Mouse (Mus musculus) spleen, adult 2 months (tissue): ENCODE measurements at regions not wholly inside any gene's neighbourhood (a gene's known extent, or its start where the extent isn't known, plus 50 kb on each side); places are given as distances from the start of the nearest gene placed in this dataset.

Experiments
- CTCF ChIP-seq: fragments of 200-500 bp; IDR thresholded peaks from 2 replicates; pipeline ENCODE4 v1.5.1; 2011; ENCODE audit warnings: mild to moderate bottlenecking, inconsistent platforms; ENCODE audit not compliant: insufficient read depth, insufficient read length, insufficient replicate concordance; ENCODE audit errors: extremely low read depth
- POLR2A ChIP-seq: fragments of 200-500 bp; IDR thresholded peaks from 2 replicates; pipeline ENCODE4 v1.6.1; 2011; ENCODE audit warnings: low read depth, low read length, inconsistent platforms

- TF ChIP-seq CTCF (no peak), POLR2A (no peak)
Measured at GRCm38 (mm10) chr17:15195819-15196218, 154.5 kb upstream of the Gm3448 start.
